Mouse (Mus musculus) thymus, postnatal 36 days (tissue): ENCODE data around the gene Kcnh8.

Experiments
- DNase-seq, 2 experiments: peaks; one replicate each; pipeline ENCODE4 v3.0.0; 2022; ENCODE audit warnings: mixed read lengths in 2 of 2

Gene Kcnh8

DNA sequence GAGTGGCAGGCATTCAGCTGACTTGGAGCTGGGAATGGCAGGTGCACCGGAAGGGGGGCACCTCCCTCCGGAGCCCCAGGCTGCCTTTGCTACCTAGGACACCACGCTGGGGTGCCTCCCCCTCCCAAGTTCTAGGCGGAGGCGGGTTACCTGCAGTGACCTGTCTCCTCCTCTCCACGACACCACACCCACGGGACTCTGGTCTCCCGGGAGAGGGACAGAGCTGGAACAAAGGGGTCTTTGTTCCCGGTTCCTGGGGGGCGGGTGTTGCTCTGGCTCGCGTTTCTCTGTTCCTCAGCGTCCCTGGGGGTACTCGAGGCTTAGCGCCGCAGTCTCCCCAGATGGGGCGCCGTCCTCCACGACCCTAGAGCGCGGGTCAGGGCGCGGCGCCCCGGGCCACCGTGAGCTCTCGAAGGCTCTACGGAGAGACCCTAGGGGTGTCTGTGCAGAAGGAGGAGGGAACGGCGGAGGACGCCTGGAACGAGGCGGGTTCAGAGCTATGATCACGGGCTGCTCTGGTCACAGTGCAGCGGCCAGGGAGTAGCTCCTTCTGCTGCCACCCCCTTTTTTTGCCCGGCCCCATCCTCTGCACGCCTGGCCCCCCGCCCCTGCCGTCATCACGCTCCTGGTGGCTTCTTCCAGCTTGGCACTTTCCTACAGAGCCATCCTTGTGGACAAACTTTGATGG is at the start of gene Kcnh8:
Gene Kcnh8 (plus strand): TSS at position 617 of the 688 bp plus-strand sequence.
- peak; percentile 37 to 63 for DNase-seq

DNA sequence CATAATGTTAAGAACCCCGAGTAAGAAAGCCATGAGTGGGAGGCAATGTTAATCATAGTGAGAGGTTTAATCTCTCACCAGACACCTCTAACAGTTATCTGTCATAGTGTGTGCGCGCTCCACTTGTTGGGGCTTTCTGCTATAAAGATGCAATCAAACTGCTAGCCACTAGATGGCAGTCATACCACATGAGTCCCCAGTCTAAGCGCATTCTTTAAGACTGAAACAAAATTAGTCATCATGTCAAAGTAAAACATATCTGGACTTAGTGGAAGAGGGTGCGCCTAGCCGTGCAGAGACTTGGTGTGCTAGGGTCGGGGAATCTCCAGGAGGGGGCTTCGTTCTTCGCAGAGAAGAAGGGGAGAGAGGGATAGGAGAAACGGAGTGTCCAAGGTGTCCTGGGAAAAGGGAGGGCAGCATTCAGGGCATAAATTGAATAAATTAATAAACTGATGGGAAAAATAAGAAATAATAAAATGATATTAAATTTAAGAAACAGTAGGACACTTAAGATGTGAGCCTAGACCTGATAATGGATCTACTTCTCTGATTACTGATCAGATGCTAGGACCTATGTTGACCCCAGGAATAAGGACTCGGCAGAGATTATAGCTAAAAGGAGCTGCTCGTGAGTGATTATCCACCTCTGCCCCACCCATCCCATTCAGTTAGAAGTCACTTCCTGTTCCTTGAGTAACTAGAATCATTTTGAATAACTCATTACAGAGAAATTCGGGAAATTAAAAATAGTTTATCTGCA is 42.4 kb upstream of the Kcnh8 start:
- peak; percentile 48 to 63 for DNase-seq

GRCm38 (mm10) chr17:52565467-52566155 is 36.9 kb upstream of the Kcnh8 start:
- DNase-seq, result no peak

GRCm38 (mm10) chr17:52569584-52570270 is 32.8 kb upstream of the Kcnh8 start:
- peak; percentile 27 to 29 for DNase-seq

GRCm38 (mm10) chr17:52572229-52572628 is 30.3 kb upstream of the Kcnh8 start:
- DNase-seq, result no peak

DNA sequence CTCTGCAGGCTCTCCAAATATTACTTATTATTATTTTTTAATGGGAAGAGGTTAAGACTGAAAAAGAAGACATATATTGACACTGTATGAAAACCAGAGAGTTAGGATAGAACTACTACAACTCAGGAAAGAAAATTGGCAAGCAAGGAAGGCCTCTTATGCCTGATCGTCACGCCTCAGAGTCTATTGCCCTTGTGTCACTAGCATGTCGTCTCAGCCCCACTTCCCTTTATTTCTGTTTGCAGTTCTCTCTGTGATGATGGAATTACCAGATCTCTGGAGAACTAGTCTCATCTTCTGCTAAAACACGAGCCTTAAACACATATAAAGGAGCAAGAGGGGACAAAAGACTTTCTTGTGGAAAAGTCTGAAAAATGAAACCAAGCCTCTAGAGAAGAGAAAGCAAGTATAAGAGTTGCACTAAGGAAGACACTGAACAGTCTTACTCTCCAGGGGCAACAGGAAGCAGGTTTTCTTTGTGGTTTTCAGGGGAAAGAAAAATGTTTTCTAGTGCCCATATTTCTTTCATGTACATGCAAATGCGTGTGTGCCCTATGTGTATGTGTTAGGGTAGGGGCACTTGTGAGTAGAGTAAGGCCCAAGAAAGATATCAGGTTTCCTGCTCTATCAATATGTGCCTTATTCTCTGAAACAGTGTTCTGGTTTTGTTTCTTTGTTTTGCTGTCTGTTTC is 10.9 kb upstream of the Kcnh8 start:
- no peak for DNase-seq

DNA sequence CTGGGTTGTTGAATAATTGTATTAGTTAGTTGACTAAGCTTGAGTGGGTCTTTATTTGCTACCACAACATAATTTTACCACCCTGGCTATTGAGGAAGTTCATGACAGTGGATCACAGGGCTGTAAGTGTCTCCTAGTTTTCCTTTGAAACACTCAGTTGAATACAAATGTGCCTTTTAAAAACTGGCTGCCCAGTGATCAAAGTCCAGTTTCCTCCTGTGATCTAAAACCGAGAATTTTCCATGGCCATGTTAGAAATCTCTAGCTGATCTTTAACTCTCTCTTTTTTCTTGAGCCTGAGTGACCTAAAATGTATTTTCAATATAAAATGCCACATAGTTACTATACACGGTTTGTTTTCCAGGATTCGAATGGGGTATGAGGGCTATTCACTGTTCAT is 3.4 kb upstream of the Kcnh8 start:
- no peak for DNase-seq

DNA sequence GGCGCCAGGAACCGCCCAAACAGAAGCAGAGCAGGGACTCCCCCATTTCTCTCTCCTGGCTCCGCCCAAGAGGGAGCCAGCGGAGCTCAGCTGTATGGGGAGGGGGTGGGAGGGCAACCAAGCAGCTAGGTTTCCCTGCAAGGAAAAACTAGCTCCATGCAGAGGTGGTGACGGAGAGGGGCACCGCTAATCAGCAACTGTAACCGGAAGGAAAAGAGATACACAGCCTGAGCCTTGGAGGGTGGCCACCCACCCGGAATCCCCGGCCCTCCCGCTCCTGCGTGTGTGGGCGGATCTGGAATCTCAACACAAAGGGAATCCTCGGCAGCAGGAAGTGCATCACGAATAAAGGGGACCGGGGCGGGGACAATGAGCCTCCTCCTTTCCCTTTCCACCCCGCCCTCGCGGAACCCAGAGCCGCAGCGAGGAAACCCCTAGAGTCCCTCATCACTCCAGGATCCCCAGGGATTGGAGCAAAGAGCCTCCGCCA is 1.6 kb upstream of the Kcnh8 start:
- DNase-seq, result peak; percentile 62 to 72

- no peak for DNase-seq
Observed at GRCm38 (mm10) chr17:52602781-52603170, 267 bp downstream of the Kcnh8 start.

- no peak for DNase-seq
Observed at GRCm38 (mm10) chr17:52603411-52603810, 902 bp downstream of the Kcnh8 start.

DNA sequence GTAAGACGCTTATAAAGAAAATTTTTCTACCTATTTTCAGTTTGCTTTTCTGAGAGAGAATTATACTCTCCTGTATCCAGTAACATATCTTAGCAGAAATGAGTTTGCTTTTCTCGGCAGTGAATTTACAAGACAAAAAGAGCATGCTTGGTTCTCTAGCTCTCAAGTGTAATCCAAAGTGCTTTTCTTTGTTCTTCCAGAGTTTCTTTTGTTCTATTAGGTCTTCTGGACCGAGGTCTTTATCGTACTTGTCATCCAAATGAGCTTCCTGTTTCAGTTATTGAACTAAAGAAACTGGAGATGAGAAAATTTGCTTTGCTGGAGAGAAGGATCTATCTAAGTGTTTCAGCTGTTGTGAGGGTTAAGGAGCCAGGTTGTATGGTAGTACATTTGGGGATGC is 8.9 kb downstream of the Kcnh8 start:
- no peak for DNase-seq

GRCm38 (mm10) chr17:52649186-52649585 is 46.7 kb downstream of the Kcnh8 start:
- DNase-seq, result peak; percentile 15 to 21

- no peak for DNase-seq
Observed at GRCm38 (mm10) chr17:52691988-52692387, 89.5 kb downstream of the Kcnh8 start.

- DNase-seq, result no peak
Observed at GRCm38 (mm10) chr17:52701944-52702343, 99.4 kb downstream of the Kcnh8 start.

DNA sequence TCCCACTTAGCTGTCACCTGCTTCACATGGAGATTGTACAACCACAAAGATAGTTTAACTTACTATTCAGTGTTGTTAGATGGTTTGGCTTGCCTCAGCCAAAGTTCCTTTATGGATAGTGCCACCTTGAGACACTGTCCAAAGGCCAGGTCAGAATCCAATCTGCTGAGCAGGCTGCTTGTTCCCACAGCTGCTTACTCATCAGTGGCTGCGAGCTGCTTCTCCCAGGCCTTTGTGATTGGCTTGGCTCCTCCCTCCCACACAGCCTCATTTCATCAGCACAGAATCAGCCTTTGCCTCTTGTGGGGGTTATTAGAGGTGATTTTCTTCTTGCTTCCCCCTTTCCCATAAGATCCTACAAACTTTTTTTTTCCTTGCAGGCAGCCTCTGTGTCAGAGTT is 109.8 kb downstream of the Kcnh8 start:
- no peak for DNase-seq

GRCm38 (mm10) chr17:52722214-52722613 is 119.7 kb downstream of the Kcnh8 start:
- DNase-seq, result no peak

- DNase-seq, result no peak
Observed at GRCm38 (mm10) chr17:52728806-52729205, 126.3 kb downstream of the Kcnh8 start.

GRCm38 (mm10) chr17:52738436-52738835 is 135.9 kb downstream of the Kcnh8 start:
- DNase-seq, result no peak

GRCm38 (mm10) chr17:52788151-52788550 is 185.6 kb downstream of the Kcnh8 start:
- DNase-seq, result no peak

- no peak for DNase-seq
Observed at GRCm38 (mm10) chr17:52804463-52804862, 202.0 kb downstream of the Kcnh8 start.

DNA sequence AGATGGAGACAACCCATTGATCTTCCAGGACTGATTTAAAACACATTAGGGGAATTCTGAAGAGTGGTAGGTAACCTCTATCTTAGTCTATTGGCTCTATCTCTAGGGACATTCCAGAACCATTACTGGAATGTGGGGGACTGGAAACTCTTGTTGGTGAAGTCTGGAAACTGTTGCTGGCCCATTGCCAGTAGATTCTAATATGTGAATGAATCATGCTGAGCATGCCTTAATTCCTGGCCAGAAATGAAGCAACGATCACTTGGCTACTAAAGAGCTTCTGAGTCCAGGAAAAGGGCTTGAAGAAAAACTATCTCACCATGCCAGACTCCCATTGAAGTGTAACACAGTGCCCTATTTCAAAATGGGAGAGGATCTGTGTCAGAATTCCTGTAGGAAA is 208.3 kb downstream of the Kcnh8 start:
- DNase-seq, result no peak

- DNase-seq, result no peak
Observed at GRCm38 (mm10) chr17:52819007-52819406, 216.5 kb downstream of the Kcnh8 start.
